Mouse (Mus musculus) ES-E14 (cell line): Measurements from ENCODE around the gene Disp1.

Experiments
- CHD2 ChIP-seq: IDR thresholded peaks from 2 replicates; pipeline ENCODE4 v1.6.1; 2014; ENCODE audit warnings: mild to moderate bottlenecking, low read depth, low read length, inconsistent platforms
- HCFC1 ChIP-seq: IDR thresholded peaks from 2 replicates; pipeline ENCODE4 v1.6.1; 2012; ENCODE audit warnings: low read length, inconsistent platforms, borderline replicate concordance; ENCODE audit not compliant: insufficient read depth
- MAFK ChIP-seq: IDR thresholded peaks from 2 replicates; pipeline ENCODE4 v1.6.1; 2014; ENCODE audit warnings: mild to moderate bottlenecking, low read depth, low read length, inconsistent platforms; ENCODE audit not compliant: insufficient read depth
- ZNF384 ChIP-seq: IDR thresholded peaks from 2 replicates; pipeline ENCODE4 v1.6.1; 2012; ENCODE audit warnings: low read depth, low read length, inconsistent platforms

DNA sequence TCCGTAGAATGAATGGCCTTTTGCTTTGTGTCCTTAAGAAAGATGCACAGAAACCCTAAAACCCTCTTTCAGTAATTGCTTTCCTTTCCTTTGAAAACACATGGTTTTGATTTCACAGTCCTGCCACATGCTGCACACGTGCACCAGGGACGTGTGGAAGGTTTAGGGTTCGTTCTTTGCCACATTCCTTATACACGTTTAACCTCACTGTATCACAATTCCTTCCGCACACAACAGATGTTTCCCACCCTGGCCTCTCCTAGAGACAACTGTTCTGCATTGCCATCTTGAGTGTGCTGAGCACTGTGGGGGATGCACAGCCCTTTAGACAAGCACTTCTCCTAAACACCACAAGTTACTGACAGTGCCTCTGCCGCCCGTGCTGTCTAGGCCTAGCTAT lies 119.2 kb downstream of the Disp1 start:
- TF ChIP-seq CHD2 (no peak), MAFK (no peak), HCFC1 (no peak), ZNF384 (no peak)
